Mouse (Mus musculus) lung, postnatal 25 days (tissue): ENCODE measurements around the gene Trf.
A peak's percentile ranks its signal among the peaks of the same experiment; 100 is the strongest.

Experiments
- DNase-seq: peaks from one replicate; pipeline ENCODE4 v3.0.0; 2022; ENCODE audit warnings: low spot score

The Trf gene

DNA sequence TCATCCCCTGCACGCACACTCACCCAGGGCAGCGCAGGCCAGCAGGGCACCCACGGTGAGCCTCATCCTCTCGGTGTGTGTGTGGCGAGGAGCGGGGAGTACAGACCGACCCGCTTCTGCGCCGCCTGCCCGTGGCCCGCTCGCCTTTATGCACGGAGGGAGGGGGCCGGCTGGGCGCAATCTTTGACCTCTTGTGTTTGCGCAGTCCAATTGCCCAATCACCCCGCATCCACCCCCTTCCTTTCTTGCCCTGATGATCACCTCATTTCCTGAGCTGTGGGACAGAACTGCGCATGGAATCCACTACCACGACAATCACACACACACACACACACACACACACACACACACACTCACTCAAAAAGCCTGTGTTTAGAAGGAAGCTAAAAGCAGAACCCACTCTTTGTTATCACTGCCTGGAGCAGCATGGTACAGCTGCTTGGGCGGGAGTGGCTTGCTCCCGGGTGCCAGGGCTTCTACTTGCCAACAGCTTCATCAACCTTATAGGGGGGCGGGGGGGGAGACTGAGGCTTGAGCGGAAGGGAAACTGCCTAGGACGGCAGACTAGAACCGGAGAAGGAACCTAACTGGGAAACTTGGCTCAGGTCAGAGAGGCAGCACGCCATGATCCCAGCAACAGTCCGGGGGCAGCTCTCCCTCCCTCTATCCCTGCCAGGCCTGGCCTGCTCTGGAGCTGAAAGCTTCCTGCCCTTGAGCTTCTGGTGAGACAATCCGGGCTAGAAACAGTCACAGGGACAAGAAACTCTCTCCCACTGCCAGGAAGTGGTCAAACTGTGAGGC lies at the start of gene Trf, which contains the start of gene Gm20425:
Gene Trf, minus strand, starts transcription at position 294 of the 801 bp plus-strand sequence.
Gene Gm20425, minus strand, starts transcription at position 157 of the 801 bp plus-strand sequence.
- DNase-seq, result peak; percentile 79

DNA sequence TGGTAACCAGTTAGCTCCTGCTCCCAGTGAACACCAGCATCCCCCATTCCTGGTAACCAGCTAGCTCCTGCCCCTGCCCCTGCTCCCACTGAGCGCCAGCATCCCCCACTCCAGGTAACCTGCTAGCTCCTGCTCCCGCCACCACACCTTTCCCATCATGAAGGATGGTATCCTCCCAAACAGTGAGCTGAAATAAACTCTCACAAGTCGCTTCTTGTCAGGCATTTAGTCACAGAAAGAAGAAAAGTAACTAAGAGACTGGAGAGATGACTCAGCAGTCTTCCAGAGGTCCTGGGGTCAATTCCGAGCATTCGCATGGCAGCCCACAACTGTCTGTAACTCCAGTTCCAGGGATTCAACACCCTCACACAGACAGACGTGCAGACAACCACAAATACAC lies 46.6 kb upstream of the Trf start:
- no peak for DNase-seq

DNA sequence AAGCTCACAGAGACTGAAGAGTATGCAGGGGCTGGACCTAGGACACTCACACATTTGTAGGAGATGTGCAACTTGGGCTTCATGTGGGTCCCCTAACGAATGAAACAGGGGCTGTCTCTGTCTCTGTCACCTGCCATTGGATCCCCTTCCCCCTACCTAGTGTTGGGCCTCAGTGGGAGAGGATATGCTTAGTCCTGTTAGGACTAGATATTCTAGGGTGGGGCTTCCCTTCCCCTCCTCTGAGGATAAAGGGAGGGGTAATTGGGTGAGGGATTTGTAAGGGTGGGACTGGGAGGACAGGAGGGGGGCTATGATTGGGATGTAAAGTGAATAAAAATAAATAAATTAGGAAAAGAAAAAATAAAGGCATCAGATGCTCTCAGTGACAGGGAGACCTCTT lies 45.4 kb upstream of the Trf start:
- no peak for DNase-seq

DNA sequence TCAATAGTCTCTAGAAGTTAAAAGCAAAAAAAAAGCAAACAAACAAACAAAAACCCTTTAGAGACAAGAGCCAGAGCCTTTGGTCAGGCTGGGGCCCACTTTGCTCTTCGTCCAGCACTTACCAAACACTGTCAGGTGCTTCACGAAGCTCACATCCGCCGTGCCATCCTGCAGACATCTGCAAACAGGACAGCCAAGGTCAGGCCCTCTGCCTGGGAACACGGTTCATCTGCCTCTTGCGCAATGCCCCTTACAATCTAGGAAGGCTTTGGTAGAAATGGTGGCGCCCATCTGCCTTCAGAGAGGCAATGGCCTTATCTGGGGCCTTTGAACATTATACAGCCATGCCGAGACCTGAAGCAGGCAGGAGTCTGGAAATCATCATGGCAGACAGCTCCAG lies 44.6 kb upstream of the Trf start:
- no peak for DNase-seq

DNA sequence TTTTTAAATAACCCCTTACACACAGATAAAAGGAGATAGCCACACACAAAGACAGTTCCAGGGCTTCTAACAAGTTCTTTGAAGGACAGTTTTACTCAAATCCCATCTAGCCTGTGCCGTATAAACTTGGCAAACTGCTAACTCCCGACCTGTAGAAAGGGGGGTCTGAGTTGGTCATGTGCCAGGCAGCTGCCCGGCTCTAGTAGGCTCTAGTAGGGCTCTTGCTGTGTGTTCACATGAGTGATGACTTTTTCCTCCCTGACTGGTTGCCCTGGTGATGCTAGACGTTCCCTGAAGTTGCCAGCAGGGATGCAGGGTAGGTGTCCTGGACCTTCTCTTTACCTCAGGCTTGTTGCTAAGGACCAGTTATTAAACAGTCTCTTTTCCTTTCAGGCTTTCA lies 40.9 kb upstream of the Trf start:
- DNase-seq, result no peak

DNA sequence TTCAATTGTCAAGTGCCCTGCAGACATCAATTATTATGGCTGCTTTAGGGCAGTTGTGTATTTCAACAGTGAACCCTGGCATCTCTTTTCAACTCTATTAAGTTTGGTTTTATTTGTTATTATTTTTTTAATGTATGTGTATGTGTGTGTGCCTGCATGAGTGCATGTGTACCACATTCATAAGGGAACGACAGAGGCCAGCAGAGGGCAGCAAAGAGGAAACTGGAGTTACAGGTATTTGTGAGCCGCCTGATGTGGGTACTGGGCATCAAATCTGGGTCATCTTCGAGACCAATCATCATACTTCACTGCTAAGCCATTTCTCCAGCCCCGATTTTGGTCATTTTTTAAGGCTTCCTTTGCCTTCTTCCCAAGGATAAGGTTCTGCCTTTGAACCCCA lies 35.5 kb upstream of the Trf start:
- DNase-seq, result no peak

DNA sequence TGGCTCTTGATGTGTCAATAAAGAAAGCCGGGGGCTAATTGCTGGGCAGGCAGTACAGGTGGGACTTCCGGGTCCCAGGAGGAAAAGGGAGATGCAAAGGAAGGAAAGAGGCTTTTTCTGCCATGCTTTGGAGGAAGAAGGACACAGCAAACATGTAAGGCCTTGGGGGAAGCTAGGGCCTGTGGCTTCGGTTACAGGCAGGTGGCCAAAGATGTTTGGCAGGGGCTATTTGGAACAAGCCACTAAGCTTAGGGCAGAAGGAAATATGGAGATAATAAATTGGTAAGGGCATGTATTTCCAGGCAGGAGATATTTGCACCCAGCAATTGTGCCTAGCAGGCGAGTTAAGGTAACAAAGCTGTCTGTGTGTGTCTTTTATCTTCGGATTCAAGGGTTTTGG lies 22.7 kb upstream of the Trf start:
- no peak for DNase-seq

DNA sequence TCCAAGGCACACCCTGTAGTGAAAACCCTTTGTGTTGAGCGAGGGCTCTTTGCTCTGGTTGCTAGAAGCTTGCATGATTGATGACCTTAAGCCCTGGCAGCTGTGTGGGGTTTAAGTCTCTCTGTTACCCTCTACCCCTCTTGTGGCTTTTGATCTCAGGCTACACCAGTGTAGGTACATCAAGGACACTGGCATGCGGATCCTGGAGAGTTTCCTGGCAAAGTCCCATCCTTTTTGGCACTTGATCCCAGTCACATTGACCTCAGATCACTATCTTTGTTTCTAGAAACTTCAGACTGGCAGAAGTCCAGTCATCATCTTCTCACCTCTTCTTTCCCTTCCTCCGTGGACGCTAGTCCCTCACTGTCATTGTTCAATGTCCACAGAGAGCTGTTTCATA lies 18.4 kb upstream of the Trf start:
- no peak for DNase-seq

DNA sequence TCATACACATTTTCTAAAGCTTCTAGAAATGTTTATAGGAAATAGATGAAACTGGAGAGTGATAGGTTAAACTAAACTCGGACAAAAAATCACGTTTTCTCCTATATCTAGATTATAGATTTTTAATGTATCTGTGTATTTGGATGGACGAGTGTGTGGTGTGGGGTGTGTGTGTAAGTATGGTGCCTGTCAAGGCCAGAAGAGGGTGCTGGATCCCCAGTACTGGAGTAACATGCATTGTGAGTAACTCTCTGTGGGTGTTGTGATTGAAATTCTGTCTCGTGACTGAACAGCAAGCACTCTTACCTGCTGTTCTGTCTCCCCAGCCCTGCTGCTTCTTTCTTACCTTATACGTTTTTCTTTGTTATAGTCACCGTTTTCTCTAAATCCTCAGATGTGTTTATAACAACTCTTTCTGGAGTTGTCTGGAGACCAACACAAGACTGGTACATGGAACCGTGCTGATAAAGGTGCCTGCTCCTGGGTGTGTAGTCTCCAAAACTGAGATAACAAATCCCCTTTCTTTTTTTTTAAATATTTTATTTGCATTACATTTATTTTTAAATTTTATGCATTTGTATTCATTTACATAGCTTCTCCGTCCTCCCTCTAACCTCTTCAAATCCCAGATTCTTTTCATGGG lies 16.4 kb upstream of the Trf start:
- DNase-seq, result no peak

DNA sequence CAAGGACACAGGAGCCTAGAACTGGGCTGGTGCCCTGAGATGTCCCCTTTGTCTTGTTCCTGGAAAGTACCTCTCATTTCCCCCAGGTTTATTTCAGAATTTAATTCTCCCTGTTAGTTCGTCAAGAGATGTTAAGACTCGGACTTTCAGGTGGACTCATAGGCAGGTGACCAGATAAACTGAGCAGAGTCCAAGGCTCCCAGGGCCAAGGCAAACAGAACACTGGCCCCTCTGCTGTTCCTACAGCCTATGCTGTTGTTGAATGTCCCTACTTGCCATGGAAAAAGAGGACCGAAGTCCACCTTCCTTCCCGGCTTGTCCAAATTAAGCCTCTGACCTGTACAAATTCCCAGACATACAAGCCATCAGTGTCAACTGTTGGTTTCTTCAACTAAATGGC lies 13.4 kb upstream of the Trf start:
- DNase-seq, result no peak

DNA sequence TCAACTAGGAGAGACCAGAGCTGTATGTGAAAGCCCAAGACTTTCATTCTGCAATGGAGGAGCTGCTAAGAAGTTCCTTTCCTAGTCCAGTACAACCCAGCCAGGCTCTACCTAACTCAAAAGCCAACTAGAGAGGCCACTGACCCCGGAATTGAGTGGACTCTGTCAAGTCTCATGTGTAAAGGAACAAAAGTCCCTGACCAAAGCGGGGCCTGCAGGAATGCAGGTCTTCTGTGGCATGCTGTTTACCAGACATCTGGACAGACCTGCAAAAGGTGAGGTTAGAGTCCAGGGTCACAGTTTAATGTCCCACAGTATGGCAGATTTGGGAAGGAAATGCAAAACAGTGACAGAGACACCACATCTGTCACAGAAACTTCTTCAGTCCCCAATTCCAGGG lies 11.0 kb upstream of the Trf start:
- DNase-seq, result no peak

DNA sequence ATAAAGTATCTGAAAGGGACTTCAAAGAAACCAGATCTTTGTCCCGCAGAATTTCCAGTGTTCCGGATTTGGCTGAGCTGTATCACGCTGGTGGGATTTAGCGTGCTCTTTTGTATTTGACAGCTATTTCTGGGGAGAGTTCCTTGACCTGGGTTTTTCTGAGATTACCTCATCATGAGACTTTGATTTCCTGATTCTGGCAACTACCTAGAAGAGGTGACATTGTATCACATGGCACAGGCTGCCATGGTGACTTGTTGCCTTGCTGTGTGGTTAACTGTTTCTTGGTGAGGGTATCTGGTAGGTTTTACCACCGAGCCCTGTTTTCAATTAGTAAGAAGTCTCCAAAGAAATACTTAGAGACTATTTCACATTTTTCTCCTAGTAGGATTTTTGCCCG lies 9.2 kb upstream of the Trf start:
- no peak for DNase-seq

DNA sequence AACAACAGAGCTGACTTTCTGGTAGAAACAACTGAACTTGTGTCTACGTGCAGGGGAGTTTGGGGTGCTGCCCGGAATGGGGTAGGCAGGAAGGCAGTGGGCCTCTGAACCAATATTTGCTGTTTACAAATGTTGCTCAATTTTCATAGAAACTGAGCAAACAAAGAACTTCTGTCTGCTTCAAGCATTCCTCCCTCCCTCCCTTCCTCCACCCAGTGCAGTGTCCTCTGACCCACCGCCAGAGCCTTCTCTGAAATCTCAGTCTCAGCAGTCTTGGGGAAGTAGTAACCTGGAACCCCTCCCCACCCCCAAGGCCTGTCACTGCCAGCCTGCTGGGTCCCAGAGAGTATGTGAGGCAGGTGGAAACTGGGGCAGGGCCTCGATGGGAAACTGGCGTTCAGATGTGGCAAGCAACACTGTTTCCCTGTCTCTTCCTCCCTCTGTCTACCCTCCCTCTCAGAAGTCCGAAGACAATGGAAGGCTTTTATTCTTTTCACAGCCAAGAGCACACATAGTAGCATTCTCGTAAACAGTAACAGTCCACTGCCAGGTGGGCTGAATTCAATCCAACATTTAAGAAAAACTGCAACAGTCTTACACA lies 4.4 kb upstream of the Trf start:
- DNase-seq, result peak; percentile 56

DNA sequence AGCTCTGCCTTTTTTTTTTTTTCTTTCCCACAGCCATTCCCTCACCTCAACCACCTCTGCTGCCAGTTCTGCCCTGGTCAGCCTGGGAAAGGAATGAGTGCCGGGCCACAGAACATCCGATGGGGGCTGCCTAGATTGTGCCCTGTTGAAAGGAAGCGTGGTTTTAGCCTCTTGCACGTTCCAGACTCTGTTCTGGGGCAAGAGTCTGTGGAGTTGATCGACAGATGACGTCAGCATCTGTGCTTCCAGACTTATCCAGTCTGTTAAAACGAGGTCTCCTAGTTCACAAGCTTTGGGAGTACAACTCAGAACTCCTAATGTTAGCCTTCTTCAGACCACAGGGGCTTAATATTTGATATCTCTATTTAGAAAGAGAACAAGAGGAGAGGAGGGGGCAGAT lies 3.8 kb upstream of the Trf start:
- no peak for DNase-seq

DNA sequence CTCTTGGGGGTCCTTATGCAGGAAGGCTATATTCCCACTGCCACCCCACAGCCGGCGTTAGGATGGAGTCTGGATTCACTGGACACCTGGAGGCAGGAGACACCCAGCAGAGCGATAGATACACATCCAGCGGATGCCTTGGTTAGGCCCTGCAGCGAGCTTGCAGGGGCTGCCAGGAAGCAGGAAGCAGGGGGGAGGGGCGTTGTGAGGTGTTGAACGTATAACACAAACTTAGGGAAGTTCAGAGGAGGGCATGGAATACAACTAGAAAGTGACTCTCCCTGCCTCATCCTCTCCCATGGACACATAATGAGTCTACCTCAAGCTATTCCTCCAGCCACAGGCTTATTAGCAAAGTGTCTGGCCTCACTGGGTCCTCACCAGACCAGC lies 2.8 kb upstream of the Trf start:
- DNase-seq, result no peak

DNA sequence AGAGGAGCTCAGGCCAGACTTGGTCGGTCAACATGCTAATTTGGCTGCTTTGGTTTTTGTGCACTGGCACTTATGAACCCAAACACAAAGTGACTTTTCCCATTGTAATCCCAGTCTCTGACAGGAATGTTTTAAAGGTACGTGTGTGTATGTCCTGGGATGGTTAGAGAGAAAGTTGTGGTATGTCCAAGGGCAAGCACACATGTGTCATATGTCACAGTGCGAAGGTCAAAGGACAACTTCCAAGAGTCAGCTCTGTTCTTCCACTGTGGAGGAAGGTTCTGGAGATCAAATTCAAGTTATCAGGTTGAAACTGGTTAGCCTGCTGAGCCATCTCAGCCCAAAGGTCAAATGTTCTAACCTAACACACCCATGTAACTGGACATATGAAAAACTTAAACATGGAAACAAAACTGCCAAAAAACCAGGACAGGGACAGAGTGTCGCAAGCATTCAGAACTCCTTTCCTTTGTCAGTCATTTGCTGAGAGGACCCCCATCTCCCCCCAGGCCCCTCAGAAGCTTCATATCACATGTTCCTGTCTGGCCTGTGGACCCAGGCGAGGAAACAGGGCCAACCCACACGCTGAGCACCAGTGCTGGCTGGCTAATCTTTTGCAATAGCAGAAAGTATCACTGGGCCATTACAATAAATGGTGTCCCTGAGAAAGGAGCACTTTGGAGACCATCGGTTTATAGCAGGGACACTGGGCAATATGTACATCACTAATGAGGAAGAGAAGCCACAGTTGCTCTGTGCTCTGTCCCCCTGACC lies 2.2 kb upstream of the Trf start:
- no peak for DNase-seq

DNA sequence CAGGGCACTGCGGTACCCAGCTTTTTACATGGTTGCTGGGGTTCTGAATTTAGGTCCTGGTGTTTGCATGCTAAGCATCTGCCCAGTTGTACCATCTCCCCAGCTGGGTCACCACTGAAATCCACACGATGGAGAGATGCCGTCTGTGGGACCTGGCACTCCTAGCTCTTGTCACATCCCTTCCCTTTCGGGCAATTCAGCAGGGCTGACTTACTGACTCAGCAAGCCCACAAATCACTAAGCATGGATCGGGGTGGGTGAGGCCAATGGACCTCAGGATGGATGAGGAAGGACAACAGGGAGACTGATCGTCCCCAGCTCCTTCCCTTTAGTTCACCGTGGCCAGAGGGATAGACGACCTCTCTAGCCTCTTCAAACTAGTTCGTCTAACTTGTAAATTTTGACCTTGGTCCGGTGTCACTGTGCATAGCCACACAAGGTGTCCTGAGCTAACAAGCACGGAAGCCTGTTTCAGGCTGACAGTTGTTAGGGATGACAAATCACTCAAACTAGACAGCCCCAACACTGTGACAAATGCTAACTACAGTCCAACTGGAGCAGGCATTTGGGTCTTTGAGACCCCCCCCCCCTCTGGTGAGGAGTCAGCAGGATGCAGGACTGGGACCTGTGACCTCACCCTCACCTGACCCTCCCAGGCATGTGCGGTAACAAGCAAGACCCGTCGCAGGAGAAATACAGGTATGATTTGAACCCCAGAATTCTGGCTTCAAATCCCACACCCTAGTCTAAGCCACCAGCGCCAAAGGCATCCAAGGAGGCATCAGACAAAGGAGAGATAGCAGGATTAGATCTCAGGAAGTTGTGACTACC lies 992 bp downstream of the Trf start:
- no peak for DNase-seq

DNA sequence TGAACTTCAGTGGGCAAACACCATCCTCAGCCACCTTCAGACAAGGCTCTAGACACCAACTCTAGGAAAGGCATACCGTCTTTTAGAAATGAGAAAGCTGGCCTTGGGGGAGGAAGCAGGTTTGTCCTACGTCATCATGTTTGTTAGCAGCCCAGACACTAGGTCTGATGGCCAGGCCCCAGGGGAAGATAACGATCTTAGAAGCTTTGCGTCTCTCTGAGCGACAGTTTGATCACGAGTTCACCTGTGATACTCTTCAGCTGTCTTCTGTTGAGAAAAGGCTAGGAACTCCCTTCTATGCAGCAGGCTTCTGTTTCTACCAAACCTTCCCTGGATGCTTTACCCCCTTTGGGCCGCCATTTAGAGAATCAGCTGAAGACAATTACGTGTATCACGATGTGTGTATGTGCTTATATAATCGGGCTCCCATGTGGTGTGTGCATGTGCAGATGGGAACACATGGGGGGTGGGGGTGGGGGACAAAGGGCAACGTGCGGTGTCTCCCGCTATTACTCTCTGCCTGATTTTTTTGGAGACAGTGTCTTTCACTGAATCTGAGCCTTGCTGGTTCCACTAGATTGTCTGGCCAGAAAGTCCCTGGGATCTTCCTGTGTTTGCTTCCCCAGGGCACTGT lies 1.8 kb downstream of the Trf start:
- no peak for DNase-seq

DNA sequence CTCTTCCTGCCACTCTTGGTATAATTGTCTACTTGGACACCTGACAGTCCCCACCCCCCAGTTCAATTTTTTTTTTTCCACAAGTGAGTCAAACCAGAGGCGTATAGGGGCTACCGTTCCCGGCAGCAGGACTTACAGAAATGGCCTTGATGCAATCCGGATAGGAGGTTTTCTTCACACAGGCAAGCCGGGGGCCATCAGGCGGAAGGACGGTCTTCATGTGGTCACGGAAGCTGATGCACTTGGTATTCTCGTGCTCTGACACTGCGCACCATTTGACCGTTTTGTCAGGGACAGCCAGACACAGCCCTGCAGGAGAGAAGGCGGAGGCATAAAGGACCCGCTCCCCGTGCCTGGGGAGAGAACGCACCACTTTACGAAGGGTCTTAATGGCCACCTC lies 2.5 kb downstream of the Trf start:
- DNase-seq, result no peak

DNA sequence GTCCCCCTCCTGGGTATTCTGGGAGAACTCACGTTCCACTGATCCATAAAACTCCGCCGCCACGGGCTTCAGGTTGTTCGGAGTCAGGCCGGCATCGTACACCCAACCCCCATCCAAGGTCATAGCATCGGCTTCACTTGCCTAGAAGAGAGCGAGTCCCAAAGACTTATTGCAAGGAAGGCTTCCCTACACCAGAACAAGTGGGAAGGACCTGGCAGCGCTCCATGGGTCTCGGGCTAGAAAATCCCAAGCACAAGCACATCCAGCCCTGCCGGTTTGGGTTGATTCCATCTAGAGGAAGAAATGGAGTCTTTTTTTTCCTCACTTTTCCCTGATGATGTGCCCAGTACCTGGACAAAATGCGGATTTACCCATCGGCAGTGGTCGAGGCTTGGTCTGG lies 3.4 kb downstream of the Trf start:
- no peak for DNase-seq

DNA sequence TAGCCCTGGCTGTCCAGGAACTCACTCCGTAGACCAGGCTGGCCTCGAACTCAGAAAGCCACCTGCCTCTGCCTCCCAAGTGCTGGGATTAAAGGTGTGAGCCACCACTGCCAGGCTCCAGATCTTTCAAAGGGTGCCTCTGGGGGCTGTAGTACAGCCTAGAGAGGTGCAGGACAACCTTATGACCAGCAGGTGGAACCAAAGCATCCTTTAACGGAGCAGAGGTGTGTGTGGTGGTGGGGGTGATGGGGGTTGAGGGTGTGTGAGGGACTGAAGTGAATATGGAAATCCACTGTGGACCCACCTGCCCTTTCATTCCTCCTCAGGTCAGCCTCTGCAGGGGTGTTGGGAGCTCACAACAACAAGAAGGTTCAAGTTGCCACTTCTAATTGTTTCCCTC lies 4.8 kb downstream of the Trf start:
- peak; percentile 37 for DNase-seq
